Mouse (Mus musculus) brain, adult 2 months (tissue): ENCODE data around the gene Sh3d21.

Source experiments
- DNase-seq: peaks from one replicate; pipeline ENCODE4 v3.0.0; 2011; ENCODE audit warnings: low read depth, low spot score

Gene Sh3d21

DNA sequence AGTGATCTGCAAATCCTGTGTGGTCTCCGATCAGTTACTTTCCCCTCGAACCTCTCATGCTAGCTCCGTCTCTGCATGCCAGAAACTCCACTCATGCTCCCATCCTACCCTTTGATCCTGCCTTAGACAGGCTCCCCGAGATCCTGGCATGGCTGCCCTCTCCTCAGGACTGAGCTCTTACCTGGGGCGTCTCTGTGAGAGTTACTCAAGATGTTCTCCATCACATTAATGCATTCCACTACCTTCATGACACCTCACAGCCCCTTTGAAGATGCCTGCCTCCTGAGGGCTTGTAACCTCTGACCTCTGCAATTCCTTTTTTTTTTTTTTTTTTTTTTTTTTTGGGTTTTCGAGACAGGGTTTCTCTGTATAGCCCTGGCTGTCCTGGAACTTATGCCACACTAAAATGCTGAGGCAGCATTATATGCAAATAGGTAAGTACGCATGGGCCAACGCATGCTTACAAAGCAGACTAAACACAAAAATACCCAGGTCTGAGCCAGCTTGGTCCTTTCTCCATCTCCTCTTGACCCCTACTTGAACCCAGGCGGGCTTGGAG is 16.2 kb downstream of the Sh3d21 start:
- DNase-seq = no peak

DNA sequence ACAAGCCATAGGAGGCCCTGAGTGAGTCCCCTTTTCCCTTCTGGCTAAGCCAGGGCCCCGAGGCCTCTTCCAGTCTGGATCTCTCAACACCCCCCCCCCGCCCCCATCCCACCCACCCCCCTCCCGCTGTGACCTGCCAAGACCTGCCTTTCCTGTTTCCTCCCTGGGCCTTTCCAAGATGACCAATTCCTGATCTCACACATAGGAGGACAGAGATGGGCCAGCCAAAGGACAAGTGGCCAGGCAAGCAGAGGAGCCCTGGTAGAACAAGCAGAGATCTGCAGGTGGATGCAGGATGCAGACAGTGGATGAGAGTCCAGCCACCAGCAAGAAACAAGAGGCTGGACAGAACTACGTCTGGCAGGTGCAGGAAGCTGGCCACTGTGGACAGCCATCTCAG is 17.9 kb downstream of the Sh3d21 start:
- no peak for DNase-seq

DNA sequence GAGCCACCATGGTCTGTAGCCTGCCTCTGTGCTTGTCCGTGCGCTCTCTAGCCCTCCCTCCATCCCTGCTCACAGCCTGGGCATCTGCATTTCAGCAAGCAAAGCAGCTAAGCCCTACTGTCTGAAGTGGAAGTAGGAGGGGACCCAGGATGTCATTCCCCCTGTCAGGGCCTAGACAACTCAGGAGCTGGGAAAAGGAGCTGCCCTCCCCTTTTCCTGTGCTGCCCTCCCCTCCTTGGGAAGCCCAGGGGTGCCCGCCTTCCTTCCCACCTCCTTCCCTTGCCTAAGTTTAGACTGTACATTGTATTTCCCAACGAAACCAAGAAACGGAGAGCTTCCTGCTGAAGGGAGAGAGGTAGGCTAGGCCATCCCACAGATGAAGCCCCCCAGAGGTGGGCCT is 22.3 kb downstream of the Sh3d21 start:
- DNase-seq = no peak

DNA sequence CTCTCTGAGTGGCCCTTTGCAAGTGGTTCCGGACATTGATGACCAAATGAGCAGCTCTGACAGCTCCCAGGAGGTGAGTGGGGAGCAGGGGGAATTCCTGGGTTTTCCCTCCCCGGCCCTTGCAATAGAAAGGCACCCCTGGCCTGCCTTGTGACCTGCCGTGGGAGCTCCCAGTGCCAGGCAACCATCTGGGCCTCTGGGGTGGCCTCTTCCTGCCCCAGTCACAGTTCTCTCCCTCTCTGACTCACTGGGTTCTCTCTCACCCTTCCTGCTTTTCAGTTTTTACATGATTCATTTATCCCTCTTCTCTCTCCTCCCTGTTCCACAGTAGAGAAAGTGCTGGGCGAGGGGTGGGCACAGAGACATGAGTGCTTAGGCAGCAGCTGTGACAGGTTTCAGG is 25.5 kb downstream of the Sh3d21 start:
- no peak for DNase-seq

DNA sequence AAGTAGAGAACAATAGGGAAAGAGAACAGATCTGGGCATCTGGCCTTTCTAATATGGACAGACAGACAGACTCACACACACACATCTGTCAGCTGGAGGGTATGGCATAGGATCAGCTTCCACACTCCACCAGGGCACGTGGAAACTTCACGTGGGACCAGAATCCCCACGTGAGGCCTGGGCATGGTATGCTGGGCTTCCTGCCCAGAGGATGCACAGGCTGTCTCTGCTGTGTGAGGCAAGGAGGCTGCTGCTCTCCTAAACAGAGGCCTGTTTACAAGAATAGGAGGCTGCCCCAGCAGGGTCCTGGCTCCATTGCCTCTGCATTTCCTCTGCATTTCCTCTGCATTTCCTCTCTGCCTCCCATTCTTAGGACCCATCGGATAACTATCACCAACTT is 28.7 kb downstream of the Sh3d21 start:
- DNase-seq = peak; percentile 67

DNA sequence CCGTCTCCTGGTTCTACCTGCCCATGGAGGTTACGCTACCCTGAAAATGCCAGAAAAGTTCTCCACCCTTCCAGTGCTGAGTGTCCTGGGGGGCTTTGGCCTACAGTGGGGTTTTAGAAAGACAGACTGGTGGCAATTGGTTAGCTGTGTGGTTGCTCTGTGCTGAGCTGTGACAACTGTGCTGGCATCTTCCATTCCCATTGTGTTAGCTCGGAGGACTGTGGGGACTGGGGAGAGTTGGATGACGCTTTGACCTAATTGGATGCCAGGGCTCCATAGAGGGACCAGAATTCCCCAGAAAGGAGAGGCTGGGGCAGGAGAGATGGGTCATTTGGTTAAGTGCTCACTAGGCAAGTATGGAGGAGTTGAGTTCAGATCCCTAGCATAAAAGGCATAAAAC is 29.1 kb downstream of the Sh3d21 start:
- peak; percentile 57 for DNase-seq

DNA sequence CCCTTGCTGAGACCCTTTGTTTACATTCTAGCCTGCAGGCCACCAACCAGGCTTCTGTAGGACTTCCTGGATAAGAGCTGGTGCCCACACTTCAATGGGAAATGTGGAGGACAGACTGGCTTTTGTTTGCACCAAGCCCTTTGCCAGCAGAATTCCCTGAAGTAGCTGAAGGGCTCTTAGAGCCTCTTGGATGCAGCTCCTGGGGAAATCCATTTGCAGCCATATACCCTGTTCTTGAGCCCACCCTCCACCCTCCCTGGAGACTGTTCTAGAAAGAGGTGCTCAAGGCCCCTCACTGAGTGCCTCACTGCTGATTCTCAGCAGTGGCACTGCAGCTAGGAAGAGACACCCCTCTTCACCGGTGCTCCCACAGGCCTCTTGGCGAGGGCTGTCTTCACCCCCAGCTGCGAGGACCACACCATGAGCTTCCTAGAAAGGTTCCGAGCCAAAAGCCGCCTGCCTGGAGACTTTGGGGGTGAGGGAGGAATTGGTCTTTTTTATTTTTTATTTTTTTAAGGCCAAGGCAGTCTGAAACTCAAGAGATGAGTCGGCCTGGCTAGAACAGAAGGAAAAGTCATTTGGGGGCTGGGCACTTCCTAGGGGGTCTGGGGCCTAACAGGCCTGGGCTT is 30.5 kb downstream of the Sh3d21 start:
- DNase-seq = no peak

DNA sequence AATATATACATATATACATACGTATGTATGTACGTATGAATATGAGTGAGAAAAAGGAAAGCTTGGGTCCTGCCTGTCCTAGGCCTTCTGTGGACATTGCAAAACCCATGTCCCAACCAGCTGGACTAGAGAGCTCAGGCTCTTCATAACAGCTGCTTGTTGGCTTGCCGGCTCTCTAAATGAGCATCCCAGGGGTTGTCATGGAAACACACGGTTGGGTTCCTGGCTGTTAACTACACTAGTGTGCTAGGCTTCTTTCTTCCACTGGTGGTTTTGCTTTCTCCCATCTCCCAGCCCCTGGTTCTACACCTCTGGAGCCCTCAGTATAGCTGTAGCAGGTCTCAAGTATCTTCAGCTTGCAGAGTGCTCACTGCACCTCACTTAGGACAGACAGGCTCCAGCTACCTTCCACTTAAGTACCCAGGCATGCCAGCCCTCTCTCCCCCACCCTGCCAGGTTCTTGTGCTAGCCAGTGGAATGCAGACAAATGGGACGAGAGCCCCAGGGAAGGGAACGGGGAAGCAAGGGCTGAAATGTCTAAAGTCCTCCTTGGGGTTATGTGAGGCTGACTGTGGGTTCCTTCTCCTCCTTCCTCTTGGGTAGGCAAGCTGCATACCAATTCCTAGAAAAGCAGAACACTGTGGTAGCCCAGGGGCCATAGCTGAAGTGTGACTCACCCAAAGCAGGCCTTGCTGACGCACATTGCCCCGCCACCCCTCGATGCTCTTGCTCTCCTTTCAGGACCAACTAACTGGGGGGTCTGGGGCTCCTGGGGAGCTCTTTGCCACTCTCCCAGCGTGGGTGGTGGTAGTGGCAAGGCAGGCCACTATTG is 31.8 kb downstream of the Sh3d21 start:
- peak; percentile 83 for DNase-seq

DNA sequence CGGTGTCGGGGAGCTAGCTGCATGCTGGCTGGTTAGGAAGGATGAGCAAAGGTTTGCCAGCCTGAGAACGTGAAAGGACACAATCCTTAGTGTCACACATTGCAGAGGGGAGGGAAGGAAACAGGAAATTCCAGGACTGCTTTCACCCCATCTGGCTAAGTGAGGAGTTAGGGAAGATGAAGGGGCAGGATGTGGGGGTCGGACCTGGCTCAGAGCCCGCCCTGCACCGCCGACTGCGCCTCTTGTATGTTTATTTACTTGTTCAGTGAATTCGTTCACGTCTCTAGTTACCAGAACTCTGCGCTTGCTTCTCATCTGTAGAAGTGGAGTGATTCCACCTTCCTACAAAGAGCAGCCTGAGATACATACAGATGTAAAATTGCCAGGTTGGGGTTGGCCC is 32.8 kb downstream of the Sh3d21 start:
- no peak for DNase-seq

DNA sequence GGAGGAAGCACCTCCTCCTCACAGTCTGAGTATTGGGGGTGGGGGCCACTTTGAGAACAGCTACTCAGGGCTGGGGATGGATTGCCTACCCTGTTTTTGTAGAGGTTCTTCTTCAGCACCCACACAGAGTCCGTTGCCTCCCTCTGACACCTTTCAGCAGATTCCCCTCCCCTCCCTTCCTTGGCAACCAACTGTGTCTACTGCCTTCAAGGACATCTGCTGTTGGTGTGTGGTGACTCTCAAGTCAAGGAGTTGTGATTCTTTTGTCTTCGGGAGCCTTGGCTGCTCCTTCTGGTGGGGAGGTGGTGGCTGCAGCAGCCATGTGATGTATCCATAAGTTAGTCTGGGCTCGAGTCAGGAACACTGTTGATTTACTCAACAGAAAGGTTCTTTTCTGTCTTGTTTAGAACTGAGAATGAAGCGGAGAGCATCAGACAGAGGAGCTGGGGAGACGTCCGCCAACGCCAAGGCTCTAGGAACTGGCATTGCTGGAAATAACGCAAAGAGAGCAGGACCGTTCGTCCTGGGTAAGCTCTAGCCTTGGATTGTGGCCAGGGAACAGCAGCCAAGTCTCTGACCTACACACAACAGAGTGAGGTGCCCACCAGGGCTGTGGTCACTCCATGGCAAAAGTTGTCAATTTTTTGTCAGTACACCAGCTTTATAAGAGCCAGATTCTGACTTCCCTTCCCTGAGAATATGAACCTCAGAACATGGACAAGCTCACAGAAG is 39.8 kb downstream of the Sh3d21 start:
- peak; percentile 88 for DNase-seq

DNA sequence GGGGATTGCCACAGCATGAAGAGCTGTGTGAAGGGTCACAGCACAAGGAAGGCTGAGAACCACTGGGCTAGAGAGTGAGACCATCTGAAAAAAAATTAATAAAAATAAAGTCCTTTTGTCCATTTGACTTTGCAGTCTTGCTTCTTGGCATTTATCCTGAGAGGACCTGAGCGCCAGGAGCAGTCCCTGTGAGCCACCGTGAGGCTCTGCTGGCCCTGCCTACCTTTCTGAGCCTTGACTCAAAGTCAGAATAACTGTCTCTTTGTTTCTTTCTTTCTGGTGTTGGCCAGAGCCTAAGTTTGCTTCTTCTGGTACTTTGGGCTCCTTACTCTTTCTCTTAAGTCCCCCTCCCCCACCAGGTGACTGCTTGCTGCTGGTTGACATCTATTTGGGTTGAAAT is 42.8 kb downstream of the Sh3d21 start:
- DNase-seq = peak; percentile 59

DNA sequence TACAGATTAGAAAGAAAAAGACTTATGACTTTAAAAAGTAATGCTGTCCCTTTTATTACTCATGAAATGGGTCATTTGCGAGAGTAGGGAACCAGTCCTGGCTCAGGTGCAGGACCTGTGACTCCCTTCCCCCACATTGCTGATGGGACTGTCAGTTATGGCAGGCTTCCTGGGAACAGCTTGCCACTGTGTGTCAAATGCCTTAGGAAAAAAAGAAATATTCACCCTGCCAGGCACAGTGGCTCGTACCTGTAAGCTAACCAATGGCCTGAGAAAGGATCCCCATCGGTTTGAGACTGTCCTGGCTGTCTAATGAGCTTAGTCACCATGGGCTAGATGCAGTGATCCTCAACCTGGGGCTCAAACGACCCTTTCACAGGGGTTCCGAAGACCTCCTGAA is 43.2 kb downstream of the Sh3d21 start:
- DNase-seq = peak; percentile 96

DNA sequence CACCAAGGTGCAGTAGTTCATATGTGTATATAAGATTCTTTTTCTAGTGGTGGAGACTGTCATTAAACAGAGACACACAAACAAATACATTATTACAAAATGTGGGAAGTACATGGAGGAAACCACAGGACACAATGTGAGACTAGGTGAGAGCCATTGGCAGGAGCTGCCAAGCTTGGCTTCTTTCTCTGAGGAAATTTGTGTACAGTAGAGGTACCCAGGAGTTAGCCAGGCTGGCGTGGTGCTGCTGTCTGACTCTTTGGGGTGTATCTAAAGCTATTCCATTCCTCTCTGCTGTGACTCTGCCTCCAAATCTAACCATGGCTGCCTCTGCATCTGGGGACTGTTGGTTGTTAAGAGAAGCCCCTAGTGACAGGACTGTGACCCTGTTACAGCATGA is 44.2 kb downstream of the Sh3d21 start:
- no peak for DNase-seq

DNA sequence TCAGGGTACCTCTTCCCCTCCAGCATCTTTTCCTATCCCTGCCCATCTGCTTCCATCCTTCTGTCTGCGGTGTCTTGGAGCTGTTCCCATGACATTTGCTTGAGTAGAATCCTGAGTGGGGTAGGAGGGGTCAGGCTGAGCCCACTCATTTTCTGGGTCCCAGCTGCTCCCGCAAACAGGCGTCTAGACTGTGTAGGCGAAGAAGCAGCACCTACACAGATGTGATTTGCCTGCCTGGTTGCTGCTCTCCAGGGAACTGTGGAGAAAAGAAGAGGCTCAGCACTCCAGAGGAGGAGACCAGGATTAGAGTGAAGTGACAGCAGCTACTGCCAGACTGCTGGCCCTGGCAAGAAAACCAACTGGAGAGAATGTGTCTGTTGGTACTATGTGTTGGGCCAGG is 44.6 kb downstream of the Sh3d21 start:
- DNase-seq = peak; percentile 96

DNA sequence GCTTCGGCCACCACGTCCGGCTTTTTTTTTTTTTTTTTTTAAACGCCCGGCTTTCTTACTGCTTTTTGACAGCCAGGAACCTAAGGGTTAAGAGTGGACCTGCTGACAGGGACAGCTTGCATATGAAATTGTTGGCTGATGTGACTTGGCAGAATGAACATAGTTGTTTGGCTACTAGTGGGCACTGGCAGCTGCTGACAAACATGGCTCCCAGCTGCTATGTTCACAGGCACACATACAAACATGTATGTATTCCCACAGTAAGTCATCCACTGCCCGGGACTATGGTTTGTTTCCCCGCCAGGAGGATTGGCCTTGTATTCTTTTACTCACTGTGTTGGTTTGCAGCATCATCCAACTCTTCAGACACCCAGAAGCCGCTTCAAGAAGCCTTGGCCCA is 46.2 kb downstream of the Sh3d21 start:
- DNase-seq = peak; percentile 49

DNA sequence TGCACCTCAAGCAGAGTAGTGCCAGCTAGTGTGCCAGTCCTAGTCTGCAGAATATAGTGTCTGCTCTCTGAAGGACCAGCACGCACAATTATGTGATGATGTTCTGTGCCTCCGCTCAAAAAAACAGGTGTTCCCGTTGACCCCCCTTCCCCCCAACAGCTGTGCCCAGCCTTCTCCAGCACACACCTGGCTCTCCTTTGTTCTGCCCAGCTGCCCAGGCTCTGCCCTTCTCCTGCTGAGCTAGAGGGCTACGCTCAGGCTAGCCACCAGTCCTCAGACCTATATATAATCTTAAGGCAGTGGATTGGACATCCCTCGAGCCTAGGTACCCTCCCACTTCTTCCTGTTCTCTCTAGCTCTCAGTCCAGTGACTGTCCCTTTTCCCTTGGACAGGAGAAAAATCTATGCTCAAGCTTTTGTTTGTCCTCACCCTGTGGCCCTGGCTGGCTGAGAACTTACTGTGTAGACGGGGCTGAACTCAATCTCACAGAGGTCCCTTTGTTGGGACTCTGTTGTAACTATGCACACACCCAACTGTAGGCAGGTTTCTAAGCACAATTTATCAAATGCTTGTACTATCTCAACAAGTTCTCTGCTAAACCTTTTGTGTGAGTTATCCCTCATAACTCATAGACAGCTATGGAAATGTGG is 47.3 kb downstream of the Sh3d21 start:
- no peak for DNase-seq

DNA sequence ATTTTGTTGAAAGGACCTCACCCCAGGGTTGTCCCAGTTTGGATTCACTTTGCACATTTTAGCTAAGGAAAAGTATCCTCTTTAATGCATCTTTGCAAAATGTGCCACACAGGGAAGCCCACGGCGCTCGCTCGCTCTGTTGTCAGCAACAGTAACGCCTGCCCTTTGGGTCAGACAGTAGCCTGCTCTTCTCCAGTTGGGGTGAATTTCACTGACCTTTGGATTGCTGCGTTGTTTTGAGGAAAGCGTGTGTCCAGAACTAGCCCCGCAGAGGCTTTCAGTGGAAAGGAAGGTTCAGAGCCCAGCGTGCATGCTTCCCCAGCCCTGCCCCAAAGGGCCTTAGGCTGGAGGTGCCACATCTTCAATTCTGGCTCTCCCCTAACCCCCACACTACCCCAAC is 47.9 kb downstream of the Sh3d21 start:
- no peak for DNase-seq

DNA sequence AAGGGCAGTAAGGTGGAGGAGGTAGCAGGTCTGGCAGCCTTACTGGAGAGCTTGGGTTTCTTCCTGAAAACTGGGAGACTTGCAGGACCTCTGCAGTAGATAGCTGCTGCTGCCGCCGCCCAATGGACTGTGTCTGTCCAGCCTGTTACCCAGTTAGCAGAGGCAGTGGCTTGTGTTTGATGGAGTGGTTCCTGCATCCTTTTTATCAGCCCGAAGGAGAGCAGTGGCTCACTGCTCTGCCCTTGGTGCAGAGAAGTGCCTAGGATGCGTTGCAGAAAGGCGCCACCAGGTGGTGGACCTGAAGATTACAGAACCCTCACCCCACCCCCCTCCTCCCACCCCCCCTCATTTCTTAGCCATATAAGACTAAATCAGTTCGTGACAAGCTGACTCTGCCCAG is 49.3 kb downstream of the Sh3d21 start:
- DNase-seq = peak; percentile 82

DNA sequence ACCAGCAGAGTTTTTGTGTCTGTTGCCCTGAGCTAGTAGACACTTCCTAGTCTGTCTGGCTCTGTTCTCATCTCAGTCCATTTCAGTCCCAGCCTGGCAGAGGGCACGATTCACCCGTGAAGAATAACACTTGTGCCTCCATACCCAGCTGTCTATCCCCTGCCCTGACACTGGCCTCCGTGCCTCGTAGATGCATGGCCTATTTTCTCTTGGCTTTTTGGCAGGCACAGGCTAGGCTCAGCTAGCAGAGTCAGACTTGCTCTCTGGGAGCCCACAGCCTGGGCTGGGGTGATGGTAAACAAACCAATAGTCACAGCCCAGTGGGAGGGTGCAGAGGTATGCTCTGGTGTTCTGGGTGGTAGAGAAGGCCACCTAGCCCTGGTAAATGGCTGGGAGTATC is 50.0 kb downstream of the Sh3d21 start:
- DNase-seq = peak; percentile 87

DNA sequence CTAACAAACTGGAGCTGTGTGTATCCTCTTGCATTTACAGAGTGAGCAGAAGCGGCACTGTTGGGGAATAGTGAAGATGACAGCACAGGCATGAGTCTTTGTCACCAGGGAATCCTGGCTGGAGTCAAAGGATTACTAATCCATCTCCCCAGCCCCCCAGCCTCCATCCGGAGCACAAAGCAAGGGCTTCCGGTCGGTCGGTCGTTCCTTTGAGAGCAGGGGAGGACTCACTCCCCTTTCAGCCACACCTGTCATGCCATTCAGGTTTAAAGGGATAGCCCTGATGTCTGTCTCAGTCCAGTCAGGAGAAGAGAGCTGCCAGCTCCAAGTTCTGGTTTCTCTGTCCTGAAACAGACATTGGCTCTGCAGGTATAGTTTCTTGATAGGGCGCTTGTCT is 52.1 kb downstream of the Sh3d21 start:
- no peak for DNase-seq

DNA sequence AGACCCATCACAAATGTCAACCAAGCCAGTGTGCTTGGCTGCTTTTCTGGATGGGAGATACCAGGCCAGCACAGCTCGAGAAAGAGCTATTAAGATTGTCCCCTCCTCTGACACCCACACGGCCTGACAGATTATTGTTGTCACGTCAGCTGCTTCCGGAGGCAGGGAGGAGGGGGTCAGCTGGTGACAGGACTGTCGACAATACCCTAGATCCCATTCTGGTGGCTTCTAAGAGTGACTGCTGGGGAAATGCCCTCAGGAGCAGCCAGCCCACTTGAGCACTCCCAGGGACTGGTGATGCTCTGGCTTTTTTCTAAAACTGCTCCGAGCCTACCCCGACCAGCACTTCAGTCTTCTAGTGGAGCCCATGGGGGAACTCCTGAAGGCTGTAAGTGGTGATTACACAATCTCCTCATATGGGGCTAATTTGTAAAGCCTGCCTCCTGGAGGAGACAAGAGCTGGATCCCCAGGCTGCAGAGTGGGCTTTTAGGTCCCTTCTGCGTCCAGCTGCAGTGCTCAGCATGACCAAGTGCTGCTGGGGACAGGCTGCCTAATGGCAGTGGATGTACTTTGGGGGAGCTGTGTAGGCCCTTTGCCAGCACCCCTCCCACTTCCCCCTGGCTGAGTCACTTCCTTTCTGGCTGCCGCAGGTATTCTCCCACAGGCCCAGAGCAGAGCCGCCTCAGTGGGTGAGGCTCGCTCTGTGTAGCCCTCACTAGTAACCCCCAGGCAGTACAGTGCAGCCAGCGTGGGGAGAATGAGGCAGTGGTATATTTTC is 52.7 kb downstream of the Sh3d21 start:
- DNase-seq = peak; percentile 93
